Comparison of ENCODE assay signal across 14 mouse cellular contexts in genomic region chr14:23407051-23407450, GRCm38 (mm10).
DNase-seq lines count a peak whose midpoint lies in the region.
"Had no signal": no experiment of that assay in that cellular context is flagged by ENCODE, and none has a peak within 500 bp of the region (broad histone marks: within the 10 kb centered on the region; RNA-seq: fewer than 3 reads in every experiment).

No protein-coding gene starts in this region.

- peak; percentile 7 for DNase-seq in heart, adult 11 months
- no peak for DNase-seq in heart, adult 8-10 months (ENCODE audit: low spot score)
- peak; percentile 76 for DNase-seq in brain, adult 2 months (ENCODE audit: low read depth, low spot score)
- DNase-seq in telencephalon, adult 2 months (ENCODE audit: low read depth, low spot score) = peak; percentile 62
- no peak for DNase-seq in cerebellum, postnatal 36 days
- DNase-seq: adrenal gland, adult 2 months; adrenal gland, postnatal 10 days; adrenal gland, postnatal 25 days; cerebellum, adult 11-12 months; cerebellum, adult 2 months; cerebellum, adult 9-10 months; cerebellum, postnatal 10 days; cerebellum, postnatal 25 days; embryo, embryonic 11 days had no signal

Comparison
In these comparisons a context has a peak if more than half of its experiments do, and no peak if none do; other contexts are left out.
1. DNase-seq: peak in heart, adult 11 months (single experiment), brain, adult 2 months (single experiment) and telencephalon, adult 2 months (single experiment); none in heart, adult 8-10 months (single experiment) and cerebellum, postnatal 36 days (0 of 2).